Mouse (Mus musculus) limb, embryonic 10.5 days (tissue): ENCODE measurements around the gene Sfxn2. TPM values are rescaled to one million over a fixed set of nuclear protein-coding genes. Genes with fewer than 3 reads are reported as not detected.
A peak's percentile ranks its signal among the peaks of the same experiment; 100 is the strongest.

Experiments
- DNase-seq: peaks from one replicate; pipeline ENCODE4 v3.0.0-alpha.2; 2017; ENCODE audit warnings: low spot score
- H3K27ac ChIP-seq: fragments of 300-500 bp; sonication (generic); 2 replicates; pipeline ENCODE4 v1.5.1; 2016; ENCODE audit warnings: mild to moderate bottlenecking
- H3K27me3 ChIP-seq: fragments of 300-500 bp; sonication (generic); 2 replicates; pipeline ENCODE4 v1.6.1; 2016; ENCODE audit warnings: low read depth, mild to moderate bottlenecking; ENCODE audit not compliant: poor library complexity, severe bottlenecking
- H3K36me3 ChIP-seq: fragments of 300-500 bp; sonication (generic); 2 replicates; pipeline ENCODE4 v1.6.1; 2016; ENCODE audit warnings: mild to moderate bottlenecking, moderate library complexity
- H3K4me1 ChIP-seq: fragments of 300-500 bp; sonication (generic); 2 replicates; pipeline ENCODE4 v1.6.1; 2016
- H3K4me3 ChIP-seq: fragments of 300-500 bp; sonication (generic); 2 replicates; pipeline ENCODE4 v1.5.1; 2016; ENCODE audit warnings: mild to moderate bottlenecking, moderate library complexity
- H3K9me3 ChIP-seq: fragments of 300-500 bp; sonication (generic); replicated peaks from 2 replicates; pipeline ENCODE4 v1.6.1; 2016; ENCODE audit warnings: mild to moderate bottlenecking
- WGBS: fragments of 180-500 bp; shearing (Covaris S2); methylation state at CpG from one replicate; pipeline ENCODE4 v1.1.7; 2016; 5-methylcytosine and 5-hydroxymethylcytosine counted together
- polyA plus RNA-seq: library from polyadenylated mRNA; unstranded; fragments of >200 nt; fragmentation: Nextera tagmentation; extraction: Ambion mirVana; gene quantifications from 2 replicates; pipeline ENCODE4 v1.2.1, GENCODE M21; 2016

The Sfxn2 gene
- polyA plus RNA-seq, 1 experiment from 2014 or later: 21.7 TPM

DNA sequence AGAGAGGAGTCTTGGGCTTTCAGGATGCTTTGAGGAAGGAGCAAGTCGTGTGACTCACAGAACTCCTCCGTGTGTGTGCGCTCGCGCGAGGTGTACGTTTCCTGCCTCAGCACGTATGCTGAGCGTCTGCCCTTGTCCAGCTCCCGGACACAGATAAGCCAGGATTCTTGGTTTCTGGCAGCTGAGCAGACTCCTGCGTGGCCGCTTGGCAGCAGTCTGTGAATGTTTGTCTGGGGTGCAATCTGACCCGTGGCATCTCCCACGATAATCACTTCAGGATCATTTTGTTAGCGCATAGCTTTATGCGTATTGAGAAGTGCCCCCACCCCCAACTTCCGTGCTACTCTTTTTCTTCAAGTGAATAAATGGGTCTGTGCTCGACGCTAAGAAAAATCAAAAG is 45.8 kb downstream of the Sfxn2 start:
- WGBS: 84% methylated on average over 19 of the region's 19 CpGs
- Histone ChIP-seq H3K36me3 (peaks cover 36% of the 10 kb centered on the region), H3K27me3 (no peaks in the 10 kb centered on the region), H3K9me3 (no peaks in the 10 kb centered on the region), H3K4me3 (no peak overlapping the region), H3K4me1 (peaks cover 47% of the 10 kb centered on the region), H3K27ac (no peak overlapping the region)
- no peak for DNase-seq

DNA sequence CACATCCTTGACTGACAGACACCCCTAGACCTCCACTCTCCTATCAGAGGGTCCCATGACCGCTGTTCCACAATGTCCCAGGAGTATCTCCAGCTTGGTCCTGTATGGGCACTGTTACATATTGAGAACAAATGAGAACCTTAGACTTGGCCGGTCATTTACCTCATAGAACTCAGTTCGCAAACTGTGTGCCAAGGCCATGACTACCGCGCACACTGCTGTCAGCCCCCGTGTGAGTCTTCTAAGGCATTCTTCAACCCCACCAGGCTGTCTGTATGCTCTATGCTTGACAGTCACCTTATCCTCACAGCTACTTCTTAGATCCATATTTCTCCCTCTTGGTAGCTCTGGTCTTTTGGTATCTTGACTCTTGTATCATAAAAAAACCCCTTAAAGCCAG is 46.4 kb downstream of the Sfxn2 start:
- Histone ChIP-seq H3K27ac (no peak overlapping the region), H3K9me3 (no peaks in the 10 kb centered on the region), H3K4me1 (peaks cover 52% of the 10 kb centered on the region), H3K4me3 (no peak overlapping the region), H3K27me3 (no peaks in the 10 kb centered on the region), H3K36me3 (peaks cover 31% of the 10 kb centered on the region)
- 95% methylated on average over 6 of the region's 6 CpGs for WGBS
- DNase-seq: no peak

DNA sequence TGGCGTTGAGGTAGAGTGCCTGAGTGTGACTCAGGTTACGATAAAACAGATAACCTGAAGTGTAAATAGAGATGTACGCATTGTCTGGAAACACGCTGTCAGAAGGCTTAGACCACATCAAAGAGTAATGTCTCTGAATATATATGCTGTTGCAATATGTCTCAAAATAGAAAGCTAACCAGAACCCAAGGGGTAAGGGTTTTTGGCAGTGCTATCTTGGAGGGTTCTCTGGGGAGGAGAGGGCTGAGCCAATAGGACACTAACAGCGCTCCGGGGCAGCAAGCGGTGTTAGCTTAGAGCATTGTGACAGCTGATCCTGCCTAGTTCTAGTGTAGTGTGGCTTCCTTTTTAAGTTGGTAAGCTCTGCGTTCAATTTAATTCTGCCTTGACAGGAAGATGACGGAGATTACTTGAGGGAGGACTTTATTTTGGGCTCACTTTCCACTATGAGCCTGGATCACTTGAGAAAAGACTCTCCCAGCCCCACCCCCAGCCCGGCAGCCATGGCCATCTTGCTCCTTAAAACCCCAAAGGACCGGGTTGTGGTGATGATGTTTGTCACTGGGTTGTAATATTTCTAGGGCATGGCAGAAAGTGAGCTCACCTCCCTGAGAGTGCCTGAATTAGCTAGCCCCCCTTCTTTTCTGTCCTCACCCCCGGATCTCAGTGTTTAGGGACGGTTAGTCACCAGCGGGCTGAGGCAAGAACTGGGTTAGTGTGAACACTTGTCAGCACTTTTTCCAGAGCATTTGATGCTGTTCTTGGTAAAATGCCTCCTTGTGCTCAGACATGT is 47.0 kb downstream of the Sfxn2 start:
- Histone ChIP-seq H3K27ac (0 out of 2 replicates have a peak overlapping the region, but pooled peaks have one; percentile 9), H3K36me3 (peaks cover 33% of the 10 kb centered on the region), H3K9me3 (no peaks in the 10 kb centered on the region), H3K4me3 (no peak overlapping the region), H3K27me3 (no peaks in the 10 kb centered on the region), H3K4me1 (peaks cover 59% of the 10 kb centered on the region)
- 85% methylated on average over 14 of the region's 14 CpGs for WGBS
- DNase-seq: no peak

DNA sequence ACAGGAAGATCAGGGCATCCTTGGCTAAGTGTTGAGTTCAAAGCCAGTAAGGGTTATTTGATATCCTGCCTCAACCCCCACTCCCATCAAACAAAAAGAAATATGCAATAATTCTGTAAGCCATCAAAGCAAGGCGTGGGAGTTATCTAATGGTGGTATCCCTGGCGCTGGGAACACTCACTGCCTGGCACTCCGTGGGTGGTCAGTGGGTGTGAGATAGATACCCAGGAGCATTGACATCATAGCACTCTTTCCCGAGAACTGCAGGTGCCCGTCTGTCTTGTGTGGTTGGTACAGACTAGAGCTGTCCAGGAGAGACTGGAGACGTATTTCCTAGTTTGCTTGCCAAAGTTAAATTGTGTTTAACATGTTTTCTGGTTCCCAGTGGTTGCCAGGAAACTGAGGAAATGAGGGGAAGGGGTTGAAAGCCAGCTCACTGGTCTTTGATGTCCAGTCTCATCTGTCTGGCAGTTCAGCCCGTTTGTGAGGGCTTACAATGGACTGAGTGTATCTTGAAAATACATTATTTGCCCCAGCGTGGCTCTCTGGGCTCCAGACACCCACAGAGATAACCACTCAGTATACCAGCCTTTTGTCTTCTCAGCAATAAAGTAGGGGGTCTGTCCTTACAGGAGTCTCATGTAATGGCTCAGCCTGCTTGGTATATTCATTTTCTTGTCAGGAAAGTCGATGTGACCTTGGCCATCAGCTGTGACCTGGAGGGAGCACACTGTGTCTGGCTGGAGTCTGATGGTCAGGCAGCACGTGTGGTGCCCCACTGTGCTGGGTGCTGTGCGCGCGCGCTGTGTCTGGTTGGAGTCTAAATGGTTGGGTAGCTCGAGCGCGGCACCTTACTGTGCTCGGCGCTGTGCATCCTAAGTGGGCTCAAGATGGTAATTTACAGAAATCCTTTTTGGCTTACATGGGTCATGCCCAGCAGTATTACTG is 48.3 kb downstream of the Sfxn2 start:
- H3K27ac ChIP-seq: peak overlapping the region; percentile 83
- H3K36me3 ChIP-seq: peaks cover 36% of the 10 kb centered on the region
- H3K4me1 ChIP-seq: peaks cover 60% of the 10 kb centered on the region
- H3K4me3 ChIP-seq: no peak overlapping the region
- WGBS: 75% methylated on average over 19 of the region's 19 CpGs
- H3K27me3 ChIP-seq: no peaks in the 10 kb centered on the region
- DNase-seq: no peak
- no peaks in the 10 kb centered on the region for H3K9me3 ChIP-seq

DNA sequence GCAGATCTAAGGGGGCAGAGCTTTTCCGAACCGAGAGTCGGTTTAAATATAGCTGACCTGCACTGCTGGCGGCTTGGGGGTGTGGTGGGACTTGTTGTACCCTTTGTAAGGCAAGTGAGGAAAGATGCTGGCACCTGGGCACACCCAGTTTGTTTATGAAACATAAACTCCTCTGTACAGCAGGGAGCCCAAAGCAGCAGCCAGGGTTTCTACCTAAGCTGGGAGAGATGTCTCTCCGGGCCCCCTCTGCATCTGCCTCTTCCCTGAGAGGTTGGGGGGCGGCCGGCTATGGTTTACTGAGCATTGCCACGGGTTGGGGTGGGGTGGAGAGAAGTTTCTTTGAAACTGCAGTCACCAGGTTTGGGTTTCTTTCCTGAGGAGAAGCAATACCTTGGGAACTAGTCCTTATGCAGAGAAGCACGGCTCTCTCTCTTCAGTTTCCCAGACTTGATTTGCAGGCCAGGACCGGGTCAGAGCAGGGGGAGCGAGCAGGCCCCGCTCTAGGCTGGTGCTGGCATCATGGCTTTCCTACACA is 49.6 kb downstream of the Sfxn2 start:
- WGBS: 47% methylated on average over 12 of the region's 12 CpGs
- peak overlapping the region; percentile 46 for H3K4me3 ChIP-seq
- no peaks in the 10 kb centered on the region for H3K27me3 ChIP-seq
- H3K9me3 ChIP-seq: no peaks in the 10 kb centered on the region
- no peak for DNase-seq
- peaks cover 60% of the 10 kb centered on the region for H3K4me1 ChIP-seq
- peaks cover 45% of the 10 kb centered on the region for H3K36me3 ChIP-seq
- H3K27ac ChIP-seq: peak overlapping the region; percentile 83

DNA sequence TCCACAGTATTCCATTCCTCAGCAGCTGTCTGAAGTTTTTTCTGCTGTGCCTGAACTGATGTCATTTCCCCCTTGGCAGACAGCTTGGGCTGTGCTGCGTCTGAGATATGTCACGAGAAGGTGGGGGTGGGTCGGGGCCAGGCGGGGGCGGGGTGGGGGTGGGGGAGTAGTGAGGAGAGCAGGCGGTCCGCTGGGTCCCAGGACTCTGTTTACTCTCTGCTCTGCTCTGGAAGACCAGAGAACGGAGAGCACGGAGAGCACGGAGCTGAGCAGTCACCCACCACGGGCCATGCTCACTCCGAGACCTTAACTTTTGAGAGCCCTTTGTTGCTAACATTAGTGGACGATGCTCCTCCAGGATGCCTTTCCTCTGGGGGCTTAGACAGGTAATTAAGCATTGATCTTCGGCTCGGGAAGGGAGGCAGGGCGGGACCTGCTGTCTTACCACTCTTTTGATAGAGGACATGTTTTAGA is 50.1 kb downstream of the Sfxn2 start:
- peaks cover 45% of the 10 kb centered on the region for H3K36me3 ChIP-seq
- peak overlapping the region; percentile 46 for H3K4me3 ChIP-seq
- H3K4me1 ChIP-seq: peaks cover 60% of the 10 kb centered on the region
- H3K27me3 ChIP-seq: no peaks in the 10 kb centered on the region
- no peaks in the 10 kb centered on the region for H3K9me3 ChIP-seq
- WGBS: 1% methylated on average over 16 of the region's 16 CpGs
- peak; percentile 59 for DNase-seq
- peak overlapping the region; percentile 83 for H3K27ac ChIP-seq

DNA sequence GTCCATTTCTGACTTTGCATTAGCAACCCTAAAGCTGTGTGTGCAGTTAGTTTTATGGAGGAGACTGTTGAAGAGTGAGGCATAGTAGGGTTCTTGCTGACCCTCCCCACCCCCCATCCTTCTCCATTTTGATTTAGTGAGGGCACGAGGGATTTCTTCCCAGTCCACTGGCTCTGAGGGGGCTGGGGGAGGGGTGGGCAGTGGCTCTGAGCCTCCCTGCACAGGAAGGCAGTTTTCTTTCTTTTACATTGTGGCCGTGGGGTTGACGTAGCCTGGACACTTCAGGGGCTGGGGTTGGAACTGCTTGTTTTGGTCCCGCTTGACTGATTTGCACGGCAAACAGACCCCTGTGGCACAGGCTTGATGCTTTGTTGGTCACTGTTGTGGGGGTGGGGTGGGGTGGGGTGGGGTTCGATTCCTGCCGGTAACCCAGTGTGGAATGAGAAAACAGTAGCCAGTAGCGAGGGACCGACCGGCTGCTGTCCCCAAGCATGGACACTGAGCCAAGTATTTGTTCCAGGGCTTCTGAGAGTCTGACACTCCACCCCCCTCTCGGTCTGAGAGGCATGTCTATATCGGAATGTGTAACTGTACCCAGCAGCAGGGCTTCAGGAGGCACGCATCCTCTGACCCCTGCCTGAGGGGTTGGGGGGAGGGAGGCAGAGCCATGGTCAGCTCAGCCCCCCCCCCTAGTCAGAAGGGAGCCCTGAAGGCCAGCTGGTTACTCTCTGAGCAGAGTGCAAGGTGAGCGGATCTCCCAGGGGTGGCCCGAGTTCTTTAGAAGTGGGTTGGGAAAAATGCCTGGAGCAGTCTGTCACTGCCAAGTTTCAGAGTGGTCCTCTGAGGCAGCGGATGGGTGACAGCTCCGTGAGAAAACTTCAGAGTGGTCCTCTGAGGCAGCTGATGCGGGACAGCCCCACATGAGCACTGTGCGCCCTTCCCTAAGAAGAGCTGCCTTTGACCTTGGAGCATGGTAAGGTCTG is 50.9 kb downstream of the Sfxn2 start:
- WGBS: 25% methylated on average over 19 of the region's 19 CpGs
- Histone ChIP-seq H3K4me1 (peaks cover 60% of the 10 kb centered on the region), H3K9me3 (no peaks in the 10 kb centered on the region), H3K27me3 (no peaks in the 10 kb centered on the region), H3K4me3 (peak overlapping the region; percentile 46), H3K27ac (peak overlapping the region; percentile 83), H3K36me3 (peaks cover 43% of the 10 kb centered on the region)
- peak; percentile 53 for DNase-seq

DNA sequence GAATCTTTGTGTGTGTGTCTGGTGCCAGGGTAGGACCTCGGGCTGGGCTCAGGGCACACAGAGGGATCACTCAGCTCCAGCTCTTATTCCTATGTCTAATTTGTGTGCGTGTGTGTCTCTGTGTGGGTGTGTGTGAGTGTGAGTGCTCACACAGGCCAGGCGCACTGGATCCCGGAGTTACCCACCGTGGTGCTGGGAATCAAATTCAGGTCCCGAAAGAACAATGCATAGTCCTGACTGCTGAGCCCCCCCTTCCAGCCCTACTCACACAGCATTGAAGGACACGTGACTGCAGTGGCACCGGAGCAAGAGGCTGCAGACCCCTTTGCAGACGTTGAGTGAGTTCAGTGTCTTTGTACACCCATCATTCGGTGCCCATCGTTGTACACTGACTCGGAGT is 51.9 kb downstream of the Sfxn2 start:
- DNase-seq: no peak
- Histone ChIP-seq H3K4me1 (peaks cover 60% of the 10 kb centered on the region), H3K27ac (peak overlapping the region; percentile 83), H3K9me3 (no peaks in the 10 kb centered on the region), H3K4me3 (peak overlapping the region; percentile 46; the same call in 1 of the 2 replicates), H3K27me3 (no peaks in the 10 kb centered on the region), H3K36me3 (peaks cover 39% of the 10 kb centered on the region)
- WGBS: 98% methylated on average over 12 of the region's 12 CpGs

DNA sequence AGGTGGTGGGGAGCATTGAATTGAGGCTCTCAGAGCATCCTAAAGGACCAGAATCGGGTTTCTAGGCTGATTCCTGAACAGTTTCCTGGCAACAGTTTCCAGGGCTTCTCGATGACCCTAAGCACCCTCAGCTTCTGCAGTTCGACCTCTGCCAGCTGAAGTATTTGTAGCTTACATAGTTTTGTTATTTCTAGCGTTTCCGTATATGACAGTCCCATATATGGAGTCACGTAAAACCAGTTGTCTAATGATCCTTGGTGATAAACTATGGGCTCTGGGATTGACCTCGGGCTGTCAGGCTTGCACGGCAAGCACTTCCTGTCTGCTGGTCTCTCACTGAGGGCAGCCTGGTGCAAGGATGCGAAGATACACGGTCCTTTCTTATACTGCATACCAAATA is 52.4 kb downstream of the Sfxn2 start:
- Histone ChIP-seq H3K36me3 (peaks cover 38% of the 10 kb centered on the region), H3K27me3 (no peaks in the 10 kb centered on the region), H3K4me3 (no peak overlapping the region), H3K27ac (0 out of 2 replicates have a peak overlapping the region, but pooled peaks have one; percentile 25), H3K4me1 (peaks cover 60% of the 10 kb centered on the region), H3K9me3 (no peaks in the 10 kb centered on the region)
- 72% methylated on average over 10 of the region's 10 CpGs for WGBS
- DNase-seq: no peak

DNA sequence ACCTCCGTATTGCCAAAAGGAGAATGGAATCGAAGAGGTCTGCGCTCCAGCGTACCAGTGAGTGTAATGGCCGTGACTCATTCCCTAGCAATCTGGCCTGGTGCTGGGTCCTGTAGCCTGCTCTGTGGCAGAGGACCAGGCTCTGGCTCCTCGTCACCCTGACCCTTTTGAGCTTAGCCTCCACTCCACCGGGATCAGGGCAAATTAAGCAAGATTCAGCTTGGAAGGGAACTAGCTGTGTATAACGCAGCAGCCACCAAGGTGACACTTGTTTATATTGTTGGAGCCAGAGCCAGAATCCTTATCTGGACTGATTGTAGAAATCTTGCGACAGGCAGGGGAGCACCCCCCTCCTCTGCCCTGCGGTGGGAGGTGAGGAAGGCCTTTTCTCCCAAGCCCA is 55.2 kb downstream of the Sfxn2 start:
- peak overlapping the region; percentile 40; the same call in 1 of the 2 replicates for H3K27ac ChIP-seq
- 73% methylated on average over 10 of the region's 10 CpGs for WGBS
- H3K4me3 ChIP-seq: no peak overlapping the region
- no peak for DNase-seq
- H3K36me3 ChIP-seq: peaks cover 49% of the 10 kb centered on the region
- no peaks in the 10 kb centered on the region for H3K9me3 ChIP-seq
- H3K27me3 ChIP-seq: no peaks in the 10 kb centered on the region
- H3K4me1 ChIP-seq: peaks cover 47% of the 10 kb centered on the region

DNA sequence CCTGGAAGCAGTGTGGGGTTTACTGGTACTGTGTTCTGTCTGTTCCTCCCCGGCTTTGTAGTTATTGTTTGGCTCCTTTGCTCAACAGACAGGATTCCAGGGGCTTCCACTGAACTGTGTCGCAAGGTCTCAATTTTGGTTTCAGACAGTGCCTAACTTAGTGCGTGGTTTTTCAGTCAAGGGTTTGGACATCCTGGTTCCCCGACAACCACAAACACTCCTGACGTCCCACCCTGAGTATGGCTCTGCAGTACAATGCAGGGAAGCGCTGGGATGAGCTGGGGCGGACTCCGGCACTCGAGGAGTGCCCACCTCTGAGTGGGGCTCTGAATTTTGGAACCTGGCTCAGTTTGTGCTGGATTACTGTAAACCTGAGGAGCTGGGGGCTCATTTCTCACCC is 56.6 kb downstream of the Sfxn2 start:
- WGBS: 87% methylated on average over 9 of the region's 9 CpGs
- peaks cover 33% of the 10 kb centered on the region for H3K4me1 ChIP-seq
- H3K27me3 ChIP-seq: no peaks in the 10 kb centered on the region
- H3K4me3 ChIP-seq: no peak overlapping the region
- no peak for DNase-seq
- 0 out of 2 replicates have a peak overlapping the region, but pooled peaks have one; percentile 25 for H3K27ac ChIP-seq
- no peaks in the 10 kb centered on the region for H3K9me3 ChIP-seq
- H3K36me3 ChIP-seq: peaks cover 50% of the 10 kb centered on the region

DNA sequence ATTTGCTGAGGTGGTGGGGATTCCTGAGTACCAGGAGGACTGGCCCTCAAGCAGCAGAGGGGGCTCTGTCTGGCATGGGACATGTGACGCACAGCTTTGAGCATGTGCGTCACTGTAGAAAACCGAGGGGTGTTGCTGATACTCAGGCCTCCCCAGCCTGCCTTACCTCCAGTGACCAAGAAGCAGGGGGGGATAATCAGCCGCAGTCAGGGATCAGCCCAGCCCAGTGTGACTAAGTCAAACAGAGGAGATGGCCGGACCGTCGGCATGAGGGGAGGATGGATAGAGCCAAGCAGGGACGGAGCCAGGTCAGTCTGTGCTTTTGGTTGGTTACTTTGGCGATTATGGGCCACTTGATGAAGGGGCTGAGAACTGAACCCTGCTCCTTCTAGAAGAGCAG is 58.5 kb downstream of the Sfxn2 start:
- Histone ChIP-seq H3K27me3 (no peaks in the 10 kb centered on the region), H3K9me3 (no peaks in the 10 kb centered on the region), H3K27ac (no peak overlapping the region), H3K36me3 (peaks cover 40% of the 10 kb centered on the region), H3K4me1 (peaks cover 41% of the 10 kb centered on the region), H3K4me3 (no peak overlapping the region)
- 85% methylated on average over 9 of the region's 9 CpGs for WGBS
- no peak for DNase-seq
